Mouse (Mus musculus): ENCODE results near the gene Hunk.

DNA sequence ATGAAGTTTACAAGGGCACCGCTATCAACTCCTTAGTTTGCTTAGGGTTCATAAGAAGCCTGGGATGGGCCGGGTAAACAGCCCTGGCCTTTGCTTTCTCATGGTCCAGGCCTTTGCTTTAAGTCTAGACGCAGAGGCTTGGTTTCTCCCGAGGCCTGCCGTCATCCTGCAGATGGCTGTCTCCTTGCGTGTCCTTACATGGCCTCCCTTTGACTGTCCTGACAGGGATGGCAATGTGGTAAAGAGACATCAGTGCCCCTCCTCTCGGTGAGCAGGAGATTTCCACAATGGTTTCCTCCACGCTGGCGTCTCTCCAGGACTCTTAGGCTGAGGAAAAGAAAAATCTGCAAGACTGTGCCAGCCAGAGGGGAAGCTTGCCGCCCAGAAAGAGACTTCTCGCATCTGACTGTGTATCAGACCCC is 36.3 kb downstream of the Hunk start:
- TF ChIP-seq CTCF (IDR thresholded peaks at IDR 0.05; ENCODE audit: borderline replicate concordance, extremely low read depth, insufficient read depth, insufficient read length) (no peak), POLR2A (IDR thresholded peaks at IDR 0.05; ENCODE audit: borderline replicate concordance, extremely low read depth, insufficient read depth, insufficient read length, poor library complexity, severe bottlenecking) (no peak)

Measured in brain, embryonic 14.5 days (tissue).